Mouse (Mus musculus) liver, embryonic 15.5 days (tissue): ENCODE measurements around the gene Arhgap22. TPM values are rescaled to one million over a fixed set of nuclear protein-coding genes. Genes with fewer than 3 reads are reported as not detected.

ENCODE experiments used
- ATAC-seq: fragments of 200-750 bp; cut with Nextera tagmentation; 2 replicates; pipeline ENCODE4 v1.8.0; 2017; ENCODE audit warnings: moderate number of reproducible peaks, mild to moderate bottlenecking, moderate library complexity; ENCODE audit not compliant: insufficient read depth
- H3K27ac ChIP-seq: fragments of 300-500 bp; sonication (generic); replicated peaks from 2 replicates; pipeline ENCODE4 v1.5.1; 2015; ENCODE audit warnings: mild to moderate bottlenecking, inconsistent platforms
- H3K27me3 ChIP-seq: fragments of 300-500 bp; sonication (generic); 2 replicates; pipeline ENCODE4 v1.6.1; 2015; ENCODE audit warnings: mild to moderate bottlenecking, inconsistent platforms
- H3K36me3 ChIP-seq: fragments of 300-500 bp; sonication (generic); replicated peaks from 2 replicates; pipeline ENCODE4 v1.6.1; 2015; ENCODE audit warnings: moderate library complexity, mild to moderate bottlenecking, inconsistent platforms
- H3K4me1 ChIP-seq: fragments of 300-500 bp; sonication (generic); replicated peaks from 2 replicates; pipeline ENCODE4 v1.6.1; 2015; ENCODE audit warnings: inconsistent platforms
- H3K4me2 ChIP-seq: fragments of 300-500 bp; sonication (generic); 2 replicates; pipeline ENCODE4 v1.6.1; 2015; ENCODE audit warnings: moderate library complexity, mild to moderate bottlenecking, inconsistent platforms
- H3K4me3 ChIP-seq: fragments of 300-500 bp; sonication (generic); replicated peaks from 2 replicates; pipeline ENCODE4 v1.5.1; 2015; ENCODE audit warnings: mild to moderate bottlenecking, inconsistent platforms
- H3K9ac ChIP-seq: fragments of 300-500 bp; sonication (generic); 2 replicates; pipeline ENCODE4 v1.6.1; 2015; ENCODE audit warnings: moderate library complexity, mild to moderate bottlenecking, inconsistent platforms
- H3K9me3 ChIP-seq: fragments of 300-500 bp; sonication (generic); replicated peaks from 2 replicates; pipeline ENCODE4 v1.6.1; 2016; ENCODE audit warnings: inconsistent platforms
- WGBS: fragments of 180-500 bp; shearing (Covaris S2); methylation state at CpG from one replicate; pipeline ENCODE4 v1.1.7; 2015; ENCODE audit warnings: mixed read lengths; ENCODE audit not compliant: insufficient replicate concordance; 5-methylcytosine and 5-hydroxymethylcytosine counted together
- polyA plus RNA-seq: library from polyadenylated mRNA; unstranded; fragments of >200 nt; fragmentation: Nextera tagmentation; extraction: Ambion mirVana; gene quantifications from 2 replicates; pipeline ENCODE4 v1.2.1, GENCODE M21; 2015

Gene Arhgap22
- polyA plus RNA-seq, 1 experiment from 2014 or later, result 3.6 TPM

- H3K9ac ChIP-seq, result no peak overlapping the region
- H3K9me3 ChIP-seq, result no peaks in the 10 kb centered on the region
- H3K4me1 ChIP-seq, result peaks cover 3% of the 10 kb centered on the region; the same call in 1 of the 2 replicates
- no peak for ATAC-seq
- no peaks in the 10 kb centered on the region for H3K36me3 ChIP-seq
- H3K4me3 ChIP-seq, result no peak overlapping the region
- no peak overlapping the region for H3K4me2 ChIP-seq
- H3K27me3 ChIP-seq, result peaks cover 51% of the 10 kb centered on the region
- WGBS, result 47% methylated on average over 6 of the region's 6 CpGs
- H3K27ac ChIP-seq, result no peak overlapping the region
Measured at GRCm38 (mm10) chr14:33351984-33352722, 138.3 kb downstream of the Arhgap22 start.

GRCm38 (mm10) chr14:33352890-33353289 lies 139.1 kb downstream of the Arhgap22 start:
- no peaks in the 10 kb centered on the region for H3K9me3 ChIP-seq
- no peak overlapping the region for H3K27ac ChIP-seq
- peaks cover 51% of the 10 kb centered on the region for H3K27me3 ChIP-seq
- no peak overlapping the region for H3K4me2 ChIP-seq
- H3K36me3 ChIP-seq, result no peaks in the 10 kb centered on the region
- peaks cover 3% of the 10 kb centered on the region; the same call in 1 of the 2 replicates for H3K4me1 ChIP-seq
- no peak overlapping the region for H3K9ac ChIP-seq
- no peak for ATAC-seq
- WGBS, result 53% methylated on average over 6 of the region's 6 CpGs
- no peak overlapping the region for H3K4me3 ChIP-seq

- H3K36me3 ChIP-seq, result no peaks in the 10 kb centered on the region
- peaks cover 32% of the 10 kb centered on the region for H3K27me3 ChIP-seq
- H3K9ac ChIP-seq, result no peak overlapping the region
- WGBS, result 70% methylated on average over 5 of the region's 5 CpGs
- peaks cover 3% of the 10 kb centered on the region; the same call in 1 of the 2 replicates for H3K4me1 ChIP-seq
- H3K4me2 ChIP-seq, result no peak overlapping the region
- H3K4me3 ChIP-seq, result no peak overlapping the region
- no peak overlapping the region for H3K27ac ChIP-seq
- ATAC-seq, result no peak
- no peaks in the 10 kb centered on the region for H3K9me3 ChIP-seq
Measured at GRCm38 (mm10) chr14:33355276-33355675, 141.4 kb downstream of the Arhgap22 start.

GRCm38 (mm10) chr14:33357600-33358368 lies 144.0 kb downstream of the Arhgap22 start:
- ATAC-seq, result no peak
- Histone ChIP-seq H3K4me3 (no peak overlapping the region), H3K4me2 (no peak overlapping the region), H3K4me1 (no peaks in the 10 kb centered on the region; the same call in 1 of the 2 replicates), H3K27me3 (peaks cover 6% of the 10 kb centered on the region), H3K36me3 (no peaks in the 10 kb centered on the region), H3K9me3 (no peaks in the 10 kb centered on the region), H3K9ac (no peak overlapping the region), H3K27ac (no peak overlapping the region)
- WGBS, result 43% methylated on average over 12 of the region's 12 CpGs

GRCm38 (mm10) chr14:33358891-33359290 lies 145.1 kb downstream of the Arhgap22 start:
- Histone ChIP-seq H3K27ac (no peak overlapping the region), H3K9me3 (no peaks in the 10 kb centered on the region), H3K9ac (no peak overlapping the region), H3K4me2 (no peak overlapping the region), H3K27me3 (no peaks in the 10 kb centered on the region), H3K4me1 (no peaks in the 10 kb centered on the region; the same call in 1 of the 2 replicates), H3K4me3 (no peak overlapping the region), H3K36me3 (no peaks in the 10 kb centered on the region)
- WGBS, result 65% methylated on average over 8 of the region's 8 CpGs
- ATAC-seq, result no peak

- H3K36me3 ChIP-seq, result no peaks in the 10 kb centered on the region
- no peaks in the 10 kb centered on the region; the same call in 1 of the 2 replicates for H3K4me1 ChIP-seq
- ATAC-seq, result peak; percentile 26
- H3K27ac ChIP-seq, result no peak overlapping the region
- H3K9ac ChIP-seq, result no peak overlapping the region
- 0 out of 2 replicates have a peak overlapping the region, but pooled peaks have one; percentile 54 for H3K4me2 ChIP-seq
- 22% methylated on average over 4 of the region's 4 CpGs for WGBS
- no peak overlapping the region for H3K4me3 ChIP-seq
- H3K9me3 ChIP-seq, result no peaks in the 10 kb centered on the region
- H3K27me3 ChIP-seq, result no peaks in the 10 kb centered on the region
Measured at GRCm38 (mm10) chr14:33361546-33361945, 147.7 kb downstream of the Arhgap22 start.

GRCm38 (mm10) chr14:33362122-33362521 lies 148.3 kb downstream of the Arhgap22 start:
- H3K4me2 ChIP-seq, result peak overlapping the region; percentile 54
- WGBS, result 43% methylated on average over 14 of the region's 14 CpGs
- H3K27ac ChIP-seq, result no peak overlapping the region
- no peaks in the 10 kb centered on the region for H3K9me3 ChIP-seq
- no peak overlapping the region for H3K9ac ChIP-seq
- ATAC-seq, result peak; percentile 54
- no peaks in the 10 kb centered on the region for H3K27me3 ChIP-seq
- H3K4me3 ChIP-seq, result peak overlapping the region; percentile 23
- H3K36me3 ChIP-seq, result no peaks in the 10 kb centered on the region
- H3K4me1 ChIP-seq, result no peaks in the 10 kb centered on the region; the same call in 1 of the 2 replicates

GRCm38 (mm10) chr14:33362807-33363206 lies 149.0 kb downstream of the Arhgap22 start:
- Histone ChIP-seq H3K9ac (no peak overlapping the region), H3K4me2 (peak overlapping the region; percentile 54), H3K4me1 (no peaks in the 10 kb centered on the region; the same call in 1 of the 2 replicates), H3K27ac (0 out of 2 replicates have a peak overlapping the region, but pooled peaks have one; percentile 3), H3K36me3 (no peaks in the 10 kb centered on the region), H3K9me3 (no peaks in the 10 kb centered on the region), H3K4me3 (peak overlapping the region; percentile 23), H3K27me3 (no peaks in the 10 kb centered on the region)
- ATAC-seq, result peak; percentile 23; the same call in 1 of the 2 replicates
- 33% methylated on average over 10 of the region's 10 CpGs for WGBS

- WGBS, result 56% methylated on average over 5 of the region's 5 CpGs
- H3K4me2 ChIP-seq, result peak overlapping the region; percentile 54
- ATAC-seq, result no peak
Measured at GRCm38 (mm10) chr14:33363611-33364010, 149.8 kb downstream of the Arhgap22 start.

GRCm38 (mm10) chr14:33364061-33364460 lies 150.2 kb downstream of the Arhgap22 start:
- Histone ChIP-seq H3K4me3 (no peak overlapping the region), H3K27me3 (no peaks in the 10 kb centered on the region), H3K9ac (no peak overlapping the region), H3K9me3 (no peaks in the 10 kb centered on the region), H3K4me2 (peak overlapping the region; percentile 54; the same call in 1 of the 2 replicates), H3K27ac (no peak overlapping the region), H3K4me1 (no peaks in the 10 kb centered on the region; the same call in 1 of the 2 replicates), H3K36me3 (no peaks in the 10 kb centered on the region)
- 66% methylated on average over 2 of the region's 2 CpGs for WGBS
- ATAC-seq, result no peak

More at GRCm38 (mm10) chr14:33363611-33364010, 149.8 kb downstream of the Arhgap22 start:
- no peak overlapping the region for H3K27ac ChIP-seq
- H3K4me3 ChIP-seq, result peak overlapping the region; percentile 5
- H3K36me3 ChIP-seq, result no peaks in the 10 kb centered on the region
- no peaks in the 10 kb centered on the region for H3K9me3 ChIP-seq
- H3K9ac ChIP-seq, result no peak overlapping the region
- no peaks in the 10 kb centered on the region for H3K27me3 ChIP-seq
- no peaks in the 10 kb centered on the region; the same call in 1 of the 2 replicates for H3K4me1 ChIP-seq
